Mouse (Mus musculus): ENCODE data around the gene 5730480H06Rik.

Gene 5730480H06Rik

DNA sequence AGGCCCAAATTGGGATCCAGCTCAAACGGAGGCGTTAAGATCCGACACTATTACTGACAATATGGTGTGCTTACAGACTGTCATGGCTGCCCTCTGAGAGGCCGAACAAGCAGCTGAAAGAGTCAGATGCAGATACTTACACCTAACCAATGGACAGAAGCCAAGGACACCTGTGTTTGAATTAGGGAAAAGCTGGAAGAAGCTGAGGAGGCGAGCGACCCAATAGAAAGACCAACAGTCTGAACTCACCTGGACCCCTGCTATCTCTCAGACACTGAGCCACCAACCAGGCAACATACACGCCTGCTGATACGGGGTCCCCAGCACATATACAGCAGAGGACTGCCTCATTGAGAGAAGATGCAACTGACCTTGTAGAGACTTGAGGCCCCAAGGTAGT is at the start of gene 5730480H06Rik:
TSS of gene 5730480H06Rik (plus strand) at position 301 of the 400 bp plus-strand sequence.
- no peak for DNase-seq

- DNase-seq, result no peak
Measured at GRCm38 (mm10) chr5:48301186-48301585, 26.6 kb upstream of the 5730480H06Rik start.

DNA sequence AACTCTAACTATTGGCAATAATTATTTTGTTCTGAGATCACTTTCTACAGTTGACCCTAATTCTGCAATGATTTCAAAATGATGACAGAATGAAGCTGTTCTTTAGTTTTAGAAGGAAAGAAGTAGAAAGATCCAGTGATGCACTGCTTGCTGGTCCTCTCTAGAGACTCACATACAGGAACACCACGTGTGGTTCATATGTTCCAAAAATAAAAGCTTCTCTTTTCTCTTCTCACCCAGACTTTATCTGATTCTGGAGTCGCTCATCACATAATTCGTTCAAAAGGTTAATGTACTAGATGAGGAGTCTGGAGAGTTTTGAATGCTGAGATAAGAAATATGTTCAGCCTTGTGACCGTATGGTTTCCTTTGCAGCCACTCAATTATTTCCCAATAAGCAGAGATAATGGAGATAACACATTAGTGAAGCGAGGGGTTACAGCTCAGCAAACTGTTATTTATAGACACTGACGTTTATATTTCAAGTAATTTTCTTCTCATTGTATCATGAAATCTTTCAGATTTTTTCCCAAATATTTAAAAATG is 12.6 kb upstream of the 5730480H06Rik start:
- no peak for DNase-seq

DNA sequence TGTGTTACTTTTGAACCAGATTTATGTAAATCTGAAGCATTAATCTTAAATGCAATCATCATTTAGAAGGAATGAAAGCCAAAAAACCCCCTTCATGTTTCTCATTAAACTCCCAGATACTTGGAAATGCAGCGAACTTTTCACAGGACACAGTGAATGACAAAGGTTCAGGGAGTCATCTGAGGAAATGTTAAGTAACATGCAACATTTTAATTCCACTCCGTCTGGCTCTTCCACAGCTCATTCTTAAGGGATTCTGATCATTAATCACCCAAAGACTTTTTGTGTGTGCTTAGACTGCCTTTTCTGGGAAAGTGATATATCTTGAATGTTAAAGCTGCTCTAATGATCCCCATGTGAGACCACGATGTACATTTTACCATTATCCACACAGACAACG is 7.2 kb upstream of the 5730480H06Rik start:
- DNase-seq, result no peak

DNA sequence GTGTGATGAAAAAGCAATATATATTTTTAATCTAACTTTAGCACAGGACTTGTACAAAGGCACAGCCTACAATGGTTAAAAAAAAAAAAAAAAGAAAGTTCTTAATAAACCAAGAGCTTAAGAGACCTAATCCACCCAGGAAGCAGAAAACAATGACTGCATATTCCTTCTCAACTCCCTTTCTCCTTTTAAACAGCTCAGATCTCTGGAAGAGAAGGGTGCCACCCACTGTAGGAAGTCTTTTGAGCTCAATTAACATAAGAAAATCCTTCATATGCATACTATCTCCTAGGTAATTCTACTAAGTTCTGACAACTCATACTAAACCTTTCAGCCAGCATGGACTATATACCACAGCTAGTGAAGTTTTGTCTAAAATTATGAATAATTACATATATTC is 1.5 kb upstream of the 5730480H06Rik start:
- no peak for DNase-seq

- DNase-seq, result no peak
Measured at GRCm38 (mm10) chr5:48329751-48330150, 2.0 kb downstream of the 5730480H06Rik start.

DNA sequence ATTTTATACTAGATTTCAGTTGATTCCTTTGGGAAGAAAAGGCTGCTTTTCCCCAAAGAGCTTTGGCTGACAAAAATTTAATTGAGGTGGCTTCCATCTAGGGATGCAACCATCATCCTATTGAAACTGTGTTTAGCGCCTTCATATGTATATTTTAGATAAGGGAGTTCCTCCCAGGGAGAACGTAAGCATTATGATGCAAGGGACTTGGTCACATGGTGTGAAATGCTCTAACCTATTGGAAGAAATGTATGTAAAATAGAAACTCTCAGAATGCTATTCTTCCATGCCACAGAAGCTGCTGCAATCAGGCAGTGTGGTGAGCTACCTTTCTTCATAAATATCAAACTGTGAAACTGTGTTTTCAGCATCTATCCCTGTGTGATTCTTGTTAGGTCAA is 3.1 kb downstream of the 5730480H06Rik start:
- no peak for DNase-seq

DNA sequence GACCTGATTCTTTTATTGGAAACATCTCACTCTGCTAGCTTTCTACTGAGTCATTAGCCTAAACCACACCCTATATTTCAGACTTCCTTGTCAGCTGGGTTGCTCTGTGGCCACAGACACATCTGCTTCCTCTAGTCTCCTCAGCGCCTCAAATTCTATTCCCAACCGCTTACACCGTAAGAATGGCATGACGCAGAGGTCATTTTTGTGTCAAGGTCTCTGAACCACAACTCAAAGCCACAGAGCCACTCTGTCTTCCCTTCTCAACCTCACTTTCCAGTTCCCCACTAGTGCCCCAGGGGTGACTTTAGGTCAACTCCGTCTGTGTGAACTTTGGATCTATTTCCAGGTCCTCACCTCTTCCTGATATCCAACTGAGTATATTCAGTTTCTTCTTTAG is 3.7 kb downstream of the 5730480H06Rik start:
- no peak for DNase-seq

GRCm38 (mm10) chr5:48333407-48333806 is 5.7 kb downstream of the 5730480H06Rik start:
- DNase-seq, result no peak

DNA sequence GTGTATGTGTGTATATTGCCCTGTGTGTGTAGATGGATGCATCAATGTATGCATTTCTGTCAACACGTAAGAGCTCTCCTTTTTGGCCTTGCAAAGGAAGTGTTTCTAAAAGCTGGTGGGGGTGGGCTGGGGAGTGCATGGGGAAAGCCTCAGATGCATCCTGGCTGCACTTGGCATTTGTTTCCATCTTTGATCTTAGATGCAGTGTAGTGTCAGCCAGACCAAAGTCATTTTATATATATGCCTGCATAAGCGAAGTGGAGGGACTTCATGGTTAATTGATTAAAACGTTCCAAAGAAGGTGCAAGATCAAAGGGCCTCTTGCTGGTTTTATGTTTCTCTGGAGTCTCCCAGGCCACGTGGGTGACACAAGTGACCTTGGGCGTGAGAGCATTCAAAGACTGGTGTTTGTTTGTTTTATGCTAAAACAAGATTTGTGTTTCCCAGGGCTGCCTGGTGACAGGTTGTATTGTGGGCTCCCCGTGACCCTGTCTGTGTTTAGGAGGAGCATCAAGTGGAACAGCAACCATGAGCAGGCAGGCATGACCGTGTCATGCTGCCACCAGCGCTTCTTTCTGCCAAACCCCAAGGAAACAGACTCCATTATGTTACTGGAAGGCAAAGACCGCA is 6.2 kb downstream of the 5730480H06Rik start:
- no peak for DNase-seq

DNA sequence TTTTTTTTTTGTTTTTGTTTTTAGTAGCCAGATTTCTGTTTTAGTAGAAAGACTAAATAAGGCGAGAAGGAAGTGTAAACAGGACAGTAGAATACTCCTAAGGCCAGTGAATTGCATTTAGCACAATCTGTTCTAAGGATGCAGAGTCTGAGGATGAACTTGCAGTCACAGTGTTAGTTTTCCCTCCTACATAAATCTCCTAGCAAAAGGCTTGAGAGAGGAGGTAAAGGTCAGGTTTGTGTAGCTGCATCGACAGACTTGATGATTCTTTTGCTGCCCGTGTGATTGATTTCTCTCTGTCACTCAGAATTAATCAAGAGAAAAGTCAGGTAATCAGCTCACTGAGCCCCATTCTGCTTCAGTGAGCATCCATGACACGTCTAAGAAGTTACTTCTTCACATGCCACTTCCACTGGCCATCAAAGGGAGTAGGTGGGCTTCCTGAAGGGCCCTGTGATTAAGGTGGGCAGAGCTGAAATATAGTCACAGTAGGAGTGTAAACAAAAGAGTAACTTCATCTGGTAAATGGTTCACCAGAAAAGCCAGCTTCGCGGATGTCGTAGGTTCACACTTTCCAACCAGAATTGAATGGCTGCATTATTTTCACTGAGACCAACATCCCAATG is 13.2 kb downstream of the 5730480H06Rik start:
- no peak for DNase-seq

- DNase-seq, result peak in 1 of 2 experiments; percentile 3
Measured at GRCm38 (mm10) chr5:48345095-48345982, 17.6 kb downstream of the 5730480H06Rik start.

- DNase-seq, result no peak
Measured at GRCm38 (mm10) chr5:48345983-48346648, 18.4 kb downstream of the 5730480H06Rik start.

DNA sequence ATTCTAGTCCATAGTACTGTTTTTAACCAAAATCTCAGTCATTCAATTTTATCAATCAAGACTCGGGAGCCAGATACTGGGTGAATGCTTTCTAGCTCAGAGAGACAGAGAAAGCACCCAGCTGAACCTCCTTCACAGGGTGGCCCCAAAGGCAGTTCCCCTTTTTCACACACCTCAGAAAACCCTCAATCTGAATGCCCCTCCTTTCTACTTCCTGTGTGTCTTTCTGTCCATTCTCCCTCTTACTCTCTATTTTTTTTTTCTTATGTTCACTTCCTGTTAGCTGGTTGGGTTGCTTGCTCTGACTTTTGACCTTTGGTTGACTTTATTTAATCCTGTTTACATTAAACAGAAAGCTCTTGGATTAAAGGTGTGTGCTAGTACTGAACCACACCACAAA is 21.6 kb downstream of the 5730480H06Rik start:
- no peak for DNase-seq

DNA sequence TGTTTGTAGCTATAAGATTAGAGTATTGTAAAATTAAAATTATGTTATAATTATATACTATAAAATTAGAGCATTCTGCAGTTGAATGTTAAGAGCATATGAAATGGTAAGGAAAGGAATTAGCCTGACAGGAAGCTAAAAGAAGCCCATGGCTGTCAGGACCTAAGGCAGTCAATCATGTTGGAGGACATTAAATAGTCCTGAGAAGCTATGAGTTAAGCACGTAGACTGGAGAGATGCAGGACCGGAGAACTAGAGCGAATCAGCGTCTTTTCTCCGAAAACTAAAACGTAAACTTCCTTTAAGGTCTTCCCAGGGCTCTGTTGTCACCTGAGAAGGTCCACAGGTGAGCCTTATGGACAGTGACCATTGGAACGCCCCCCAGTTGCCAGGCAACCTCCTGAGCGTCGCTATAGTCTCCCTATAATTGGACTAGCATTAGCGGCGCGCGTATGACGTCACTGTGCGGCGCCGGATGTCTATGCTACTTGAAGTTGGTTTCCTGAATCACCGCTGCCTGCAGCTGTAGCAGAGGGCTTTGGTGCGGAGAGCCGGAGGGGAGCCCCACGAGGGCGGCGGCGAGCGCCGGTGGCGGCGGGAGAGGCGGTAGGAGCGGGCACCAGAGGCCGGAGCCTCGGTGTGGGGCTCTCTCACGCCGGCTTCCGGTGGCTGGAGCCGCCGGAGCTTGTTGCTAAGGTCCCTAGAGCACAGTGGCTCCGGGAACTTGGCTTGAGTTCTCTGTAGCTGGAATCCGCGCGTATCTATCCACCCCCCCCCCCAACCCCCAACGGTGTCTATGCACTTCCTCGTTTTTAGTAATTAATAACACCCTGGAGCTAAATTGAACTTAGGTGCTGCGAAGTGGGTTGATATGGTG is 44.4 kb downstream of the 5730480H06Rik start:
- peak; percentile 96 for DNase-seq

- peak in 1 of 2 experiments; percentile 26 for DNase-seq
Measured at GRCm38 (mm10) chr5:48402497-48402896, 74.7 kb downstream of the 5730480H06Rik start.

DNA sequence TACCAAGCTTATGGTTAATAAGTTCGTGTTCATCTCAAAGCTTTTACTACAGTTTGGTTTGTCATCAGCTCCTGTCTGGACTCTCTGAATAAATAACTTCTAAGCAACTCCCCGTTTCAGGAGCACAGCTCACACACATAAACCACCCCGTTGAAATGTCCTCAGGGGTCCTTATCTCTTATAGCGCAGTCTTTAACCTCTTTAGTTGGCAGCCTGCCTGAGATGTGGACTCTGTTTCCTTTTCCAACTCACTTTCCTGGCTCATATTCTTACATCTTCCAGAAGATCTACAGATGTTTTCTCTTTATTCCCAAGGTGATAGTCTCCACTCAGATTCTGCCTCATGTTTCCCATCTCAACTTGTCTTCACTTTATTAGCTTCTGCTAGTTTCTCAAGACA is 80.5 kb downstream of the 5730480H06Rik start:
- DNase-seq, result no peak

DNA sequence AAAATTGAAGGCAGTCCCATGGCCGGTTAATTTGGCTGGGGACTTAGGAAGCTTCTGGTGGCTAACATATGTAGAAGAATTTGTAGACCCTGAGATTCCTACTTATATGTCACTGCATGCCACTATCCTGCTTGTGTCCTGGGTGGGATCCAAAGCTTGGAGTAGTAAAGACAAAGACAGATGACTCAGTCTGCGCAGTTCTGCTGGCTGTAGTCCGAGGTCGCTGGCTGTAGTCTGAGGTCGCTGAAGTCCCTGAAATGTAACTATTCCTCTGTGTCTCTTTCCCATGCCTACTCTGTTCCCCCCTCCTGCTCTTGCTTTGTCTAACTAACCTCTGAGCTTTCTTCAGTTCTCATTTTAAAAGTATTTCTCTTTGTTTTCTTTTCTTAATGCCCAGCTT is 82.6 kb downstream of the 5730480H06Rik start:
- peak in 1 of 2 experiments; percentile 42 for DNase-seq

DNA sequence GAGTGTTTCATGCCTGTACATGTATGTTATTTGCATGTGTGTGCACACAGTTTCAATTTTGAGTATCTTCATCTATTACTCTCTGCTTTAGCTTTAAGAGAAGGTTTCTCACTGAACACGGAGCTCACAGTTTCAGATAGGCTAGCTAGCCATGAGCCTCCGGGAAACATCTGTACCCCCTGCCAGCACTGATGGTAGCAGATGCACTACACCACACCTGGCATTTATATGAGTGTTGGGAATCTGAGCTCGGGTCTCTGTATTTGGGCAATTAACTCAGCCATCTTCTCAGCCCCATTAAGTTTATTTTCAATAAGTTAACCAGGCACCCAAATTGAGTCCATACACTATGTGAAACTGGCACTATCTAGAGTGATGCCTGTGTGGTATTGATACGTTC is 83.7 kb downstream of the 5730480H06Rik start:
- DNase-seq, result no peak

- DNase-seq, result no peak
Measured at GRCm38 (mm10) chr5:48412261-48412660, 84.5 kb downstream of the 5730480H06Rik start.

GRCm38 (mm10) chr5:48419741-48420140 is 92.0 kb downstream of the 5730480H06Rik start:
- DNase-seq, result no peak

- DNase-seq, result no peak
Measured at GRCm38 (mm10) chr5:48421957-48422356, 94.2 kb downstream of the 5730480H06Rik start.

Measured in cerebellum, postnatal 25 days (tissue).